Mouse (Mus musculus) embryonic facial prominence, embryonic 14.5 days (tissue): ENCODE results near the gene Haus3. TPM values are rescaled to one million over a fixed set of nuclear protein-coding genes. Genes with fewer than 3 reads are reported as not detected.
A peak's percentile ranks its signal among the peaks of the same experiment; 100 is the strongest.

Experiments
- ATAC-seq: fragments of 200-750 bp; cut with Nextera tagmentation; 2 replicates; pipeline ENCODE4 v1.8.0; 2017; ENCODE audit warnings: low read depth, moderate number of reproducible peaks, moderate TSS enrichment
- DNase-seq: peaks from one replicate; pipeline ENCODE4 v3.0.0-alpha.2; 2015; ENCODE audit warnings: low spot score
- H3K27ac ChIP-seq: fragments of 300-500 bp; sonication (generic); replicated peaks from 2 replicates; pipeline ENCODE4 v1.5.1; 2014; ENCODE audit warnings: low read depth, mild to moderate bottlenecking, low read length, moderate library complexity
- H3K27me3 ChIP-seq: fragments of 300-500 bp; sonication (generic); replicated peaks from 2 replicates; pipeline ENCODE4 v1.6.1; 2014; ENCODE audit warnings: low read length; ENCODE audit not compliant: control insufficient read depth, insufficient read depth
- H3K36me3 ChIP-seq: fragments of 300-500 bp; sonication (generic); 2 replicates; pipeline ENCODE4 v1.6.1; 2014; ENCODE audit warnings: low read length, mixed read lengths; ENCODE audit not compliant: control insufficient read depth, insufficient read depth
- H3K4me1 ChIP-seq: fragments of 300-500 bp; sonication (generic); 2 replicates; pipeline ENCODE4 v1.6.1; 2014; ENCODE audit warnings: antibody characterized with exemption, low read length; ENCODE audit not compliant: control insufficient read depth, insufficient read depth
- H3K4me2 ChIP-seq: fragments of 300-500 bp; sonication (generic); 2 replicates; pipeline ENCODE4 v1.6.1; 2014; ENCODE audit warnings: low read depth, mild to moderate bottlenecking, low read length, moderate library complexity, mixed read lengths
- H3K4me3 ChIP-seq: fragments of 300-500 bp; sonication (generic); 2 replicates; pipeline ENCODE4 v1.5.1; 2014; ENCODE audit warnings: low read depth, mild to moderate bottlenecking, low read length
- H3K9ac ChIP-seq: fragments of 300-500 bp; sonication (generic); 2 replicates; pipeline ENCODE4 v1.6.1; 2014; ENCODE audit warnings: low read depth, mild to moderate bottlenecking, low read length, moderate library complexity, mixed read lengths
- H3K9me3 ChIP-seq: fragments of 300-500 bp; sonication (generic); 2 replicates; pipeline ENCODE4 v1.6.1; 2016; ENCODE audit warnings: low read length; ENCODE audit not compliant: control insufficient read depth
- WGBS: fragments of 180-500 bp; shearing (Covaris S2); extraction: QIAGEN DNeasy Blood & Tissue Kit; methylation state at CpG from one replicate; pipeline ENCODE4 v1.1.7; 2014; 5-methylcytosine and 5-hydroxymethylcytosine counted together
- polyA plus RNA-seq: library from polyadenylated mRNA; unstranded; fragments of >200 nt; fragmentation: Nextera tagmentation; extraction: Ambion mirVana; gene quantifications from 2 replicates; pipeline ENCODE4 v1.2.1, GENCODE M21; 2014

Haus3 gene
- polyA plus RNA-seq, 1 experiment from 2014 or later: 28.3 TPM

GRCm38 (mm10) chr5:34174550-34175402 is 5.4 kb upstream of the Haus3 start:
- DNase-seq (no peak), ATAC-seq (no peak)
- H3K9me3 ChIP-seq: no peaks in the 10 kb centered on the region
- WGBS: 67% methylated on average over 5 of the region's 5 CpGs
- no peak overlapping the region for H3K4me2 ChIP-seq
- no peak overlapping the region for H3K27ac ChIP-seq
- no peak overlapping the region for H3K9ac ChIP-seq
- peaks cover 3% of the 10 kb centered on the region for H3K4me1 ChIP-seq
- H3K4me3 ChIP-seq: no peak overlapping the region
- no peaks in the 10 kb centered on the region for H3K27me3 ChIP-seq
- peaks cover 66% of the 10 kb centered on the region for H3K36me3 ChIP-seq

- no peak for DNase-seq
- WGBS: 86% methylated on average over 2 of the region's 2 CpGs
- Histone ChIP-seq H3K9me3 (no peaks in the 10 kb centered on the region), H3K27ac (no peak overlapping the region), H3K4me3 (no peak overlapping the region), H3K4me1 (peaks cover 3% of the 10 kb centered on the region), H3K27me3 (no peaks in the 10 kb centered on the region), H3K4me2 (no peak overlapping the region), H3K9ac (no peak overlapping the region), H3K36me3 (peaks cover 59% of the 10 kb centered on the region)
- no peak for ATAC-seq
Observed at GRCm38 (mm10) chr5:34174021-34174420, 4.7 kb upstream of the Haus3 start.

- Histone ChIP-seq H3K27me3 (no peaks in the 10 kb centered on the region), H3K4me2 (no peak overlapping the region), H3K9ac (0 out of 2 replicates have a peak overlapping the region, but pooled peaks have one; percentile 14), H3K9me3 (no peaks in the 10 kb centered on the region), H3K27ac (peak overlapping the region; percentile 82), H3K36me3 (peaks cover 31% of the 10 kb centered on the region), H3K4me1 (peaks cover 13% of the 10 kb centered on the region), H3K4me3 (no peak overlapping the region)
- 49% methylated on average over 4 of the region's 4 CpGs for WGBS
- DNase-seq: peak; percentile 50
- ATAC-seq: no peak
Observed at GRCm38 (mm10) chr5:34170726-34171125, 1.4 kb upstream of the Haus3 start.

DNA sequence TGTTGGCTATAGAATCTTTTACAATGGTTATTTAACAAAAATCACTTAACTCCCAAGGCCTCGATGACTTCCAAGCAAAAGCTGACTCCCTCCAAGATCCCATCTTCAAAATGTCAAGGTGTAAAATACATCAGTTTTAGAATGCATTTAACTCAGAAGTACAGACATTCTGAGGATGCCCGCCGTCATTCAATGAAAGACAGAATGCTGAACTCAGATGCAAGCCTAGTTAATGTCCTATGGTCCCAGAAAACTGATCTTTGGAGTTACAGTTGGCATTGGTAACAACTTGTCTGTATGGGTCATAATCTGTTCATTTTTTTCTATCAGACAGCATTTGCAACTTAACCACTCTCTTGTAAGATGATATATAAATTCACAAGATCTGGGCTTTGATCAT is 627 bp upstream of the Haus3 start:
- Histone ChIP-seq H3K27ac (peak overlapping the region; percentile 82), H3K4me3 (peak overlapping the region; percentile 77), H3K9me3 (no peaks in the 10 kb centered on the region), H3K9ac (peak overlapping the region; percentile 52), H3K27me3 (no peaks in the 10 kb centered on the region), H3K36me3 (peaks cover 23% of the 10 kb centered on the region), H3K4me2 (peak overlapping the region; percentile 53), H3K4me1 (peaks cover 13% of the 10 kb centered on the region)
- ATAC-seq (no peak), DNase-seq (no peak)
- WGBS: 77% methylated on average over 3 of the region's 3 CpGs

GRCm38 (mm10) chr5:34167857-34168256 is 1.5 kb downstream of the Haus3 start:
- H3K27me3 ChIP-seq: no peaks in the 10 kb centered on the region
- 75% methylated on average over 4 of the region's 4 CpGs for WGBS
- H3K4me1 ChIP-seq: peaks cover 13% of the 10 kb centered on the region
- no peak for ATAC-seq
- H3K4me2 ChIP-seq: peak overlapping the region; percentile 70
- peaks cover 8% of the 10 kb centered on the region; the same call in 1 of the 2 replicates for H3K36me3 ChIP-seq
- H3K9me3 ChIP-seq: no peaks in the 10 kb centered on the region
- no peak overlapping the region; the same call in 1 of the 2 replicates for H3K4me3 ChIP-seq
- no peak for DNase-seq
- no peak overlapping the region for H3K9ac ChIP-seq
- H3K27ac ChIP-seq: no peak overlapping the region

DNA sequence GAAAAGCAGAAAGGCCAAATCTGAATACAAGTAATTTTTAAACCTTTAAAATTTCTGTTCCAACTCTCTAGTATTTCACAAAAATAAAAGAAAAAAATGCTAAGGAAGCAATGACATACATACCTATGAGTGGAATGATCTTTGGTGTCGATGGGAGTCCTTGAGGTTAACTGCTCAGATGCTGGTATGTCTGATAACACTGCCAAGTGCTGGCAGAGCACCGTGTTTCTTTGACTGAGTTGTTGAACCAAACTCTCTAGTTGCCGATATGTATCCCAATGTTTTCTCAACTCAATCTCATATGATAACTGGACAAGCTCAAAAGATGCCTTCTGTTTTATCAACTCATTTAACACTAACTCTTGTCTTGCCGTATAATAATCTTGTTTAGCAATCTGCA is 3.5 kb downstream of the Haus3 start:
- no peak overlapping the region for H3K4me2 ChIP-seq
- DNase-seq (no peak), ATAC-seq (no peak)
- H3K9ac ChIP-seq: no peak overlapping the region
- H3K36me3 ChIP-seq: peaks cover 11% of the 10 kb centered on the region; the same call in 1 of the 2 replicates
- H3K27ac ChIP-seq: no peak overlapping the region
- no peak overlapping the region for H3K4me3 ChIP-seq
- H3K4me1 ChIP-seq: peaks cover 13% of the 10 kb centered on the region
- no peaks in the 10 kb centered on the region for H3K27me3 ChIP-seq
- H3K9me3 ChIP-seq: no peaks in the 10 kb centered on the region
- WGBS: 79% methylated on average over 4 of the region's 4 CpGs

DNA sequence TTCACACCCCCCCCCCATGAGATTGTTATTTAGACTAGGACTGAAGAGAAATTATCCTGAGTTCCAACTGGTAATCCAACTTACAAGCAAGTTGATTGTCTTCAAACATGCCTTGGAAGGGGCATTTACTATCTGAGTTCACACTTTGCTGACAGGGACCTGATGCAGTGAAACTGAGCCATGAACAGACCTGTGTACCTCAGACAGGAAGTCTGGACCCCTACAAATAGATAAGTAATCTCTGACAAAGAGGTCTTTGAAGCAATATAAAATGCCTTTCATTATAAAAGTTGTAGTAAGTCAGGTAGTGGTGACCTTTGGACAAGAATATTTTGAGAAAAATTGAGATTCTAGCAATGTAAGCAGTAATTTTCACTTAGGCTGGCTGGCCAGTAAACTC is 20.9 kb downstream of the Haus3 start:
- ATAC-seq (no peak), DNase-seq (no peak)
- no peak overlapping the region for H3K27ac ChIP-seq
- H3K4me3 ChIP-seq: no peak overlapping the region
- no peaks in the 10 kb centered on the region for H3K4me1 ChIP-seq
- H3K36me3 ChIP-seq: peaks cover 7% of the 10 kb centered on the region
- no peak overlapping the region for H3K9ac ChIP-seq
- no peaks in the 10 kb centered on the region for H3K9me3 ChIP-seq
- no peaks in the 10 kb centered on the region for H3K27me3 ChIP-seq
- H3K4me2 ChIP-seq: no peak overlapping the region

DNA sequence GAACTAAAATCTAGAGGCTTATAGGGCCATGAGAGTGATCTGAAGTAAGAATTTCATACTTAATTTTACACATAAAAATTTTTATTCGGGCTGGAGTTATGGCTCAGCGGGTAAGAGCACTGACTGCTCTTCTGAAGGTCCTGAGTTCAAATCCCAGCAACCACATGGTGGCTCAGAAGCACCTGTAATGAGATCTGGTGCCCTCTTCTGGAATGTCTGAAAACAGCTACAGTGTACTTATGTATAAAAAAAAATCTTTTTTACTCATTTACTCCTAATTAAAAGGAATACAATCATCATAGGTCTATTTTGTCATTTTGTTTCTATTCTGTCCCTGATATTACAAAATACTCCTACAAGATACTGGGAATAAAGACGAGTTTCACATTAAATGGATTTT is 21.8 kb downstream of the Haus3 start:
- no peak overlapping the region for H3K27ac ChIP-seq
- no peak for DNase-seq
- ATAC-seq: no peak
- H3K4me3 ChIP-seq: no peak overlapping the region
- no peaks in the 10 kb centered on the region for H3K4me1 ChIP-seq
- 91% methylated on average over 3 of the region's 3 CpGs for WGBS
- no peaks in the 10 kb centered on the region for H3K36me3 ChIP-seq
- no peaks in the 10 kb centered on the region for H3K9me3 ChIP-seq
- no peak overlapping the region for H3K9ac ChIP-seq
- no peaks in the 10 kb centered on the region for H3K27me3 ChIP-seq
- H3K4me2 ChIP-seq: no peak overlapping the region

- no peak overlapping the region for H3K27ac ChIP-seq
- no peaks in the 10 kb centered on the region for H3K4me1 ChIP-seq
- no peaks in the 10 kb centered on the region for H3K27me3 ChIP-seq
- H3K36me3 ChIP-seq: no peaks in the 10 kb centered on the region
- 0% methylated on average over 1 of the region's 1 CpGs for WGBS
- no peak for ATAC-seq
- no peaks in the 10 kb centered on the region for H3K9me3 ChIP-seq
- H3K4me2 ChIP-seq: no peak overlapping the region
- H3K4me3 ChIP-seq: no peak overlapping the region
- H3K9ac ChIP-seq: no peak overlapping the region
- peak; percentile 41 for DNase-seq
Observed at GRCm38 (mm10) chr5:34139751-34140150, 29.6 kb downstream of the Haus3 start.
